Mouse (Mus musculus) hindbrain, embryonic 14.5 days (tissue): ENCODE data around the gene Srrt. TPM values are rescaled to one million over a fixed set of nuclear protein-coding genes. Genes with fewer than 3 reads are reported as not detected.

Experiments
- ATAC-seq: fragments of 200-750 bp; cut with Nextera tagmentation; 2 replicates; pipeline ENCODE4 v1.8.0; 2017; ENCODE audit warnings: moderate number of reproducible peaks, mild to moderate bottlenecking, moderate TSS enrichment, moderate library complexity; ENCODE audit not compliant: low FRiP score
- DNase-seq: peaks from one replicate; pipeline ENCODE4 v3.0.0-alpha.2; 2015; ENCODE audit warnings: low spot score
- H3K27ac ChIP-seq: fragments of 300-500 bp; sonication (generic); 2 replicates; pipeline ENCODE4 v1.5.1; 2014; ENCODE audit warnings: mild to moderate bottlenecking, moderate library complexity
- H3K27me3 ChIP-seq: fragments of 300-500 bp; sonication (generic); 2 replicates; pipeline ENCODE4 v1.6.1; 2014; ENCODE audit warnings: mild to moderate bottlenecking, low read length, mixed read lengths; ENCODE audit not compliant: control insufficient read depth, insufficient read depth
- H3K36me3 ChIP-seq: fragments of 300-500 bp; sonication (generic); replicated peaks from 2 replicates; pipeline ENCODE4 v1.6.1; 2014; ENCODE audit not compliant: control insufficient read depth, insufficient read depth
- H3K4me1 ChIP-seq: fragments of 300-500 bp; sonication (generic); replicated peaks from 2 replicates; pipeline ENCODE4 v1.6.1; 2014; ENCODE audit warnings: antibody characterized with exemption, low read length, mixed read lengths; ENCODE audit not compliant: control insufficient read depth, insufficient read depth
- H3K4me2 ChIP-seq: fragments of 300-500 bp; sonication (generic); replicated peaks from 2 replicates; pipeline ENCODE4 v1.6.1; 2014; ENCODE audit warnings: mild to moderate bottlenecking, moderate library complexity
- H3K4me3 ChIP-seq: fragments of 300-500 bp; sonication (generic); replicated peaks from 2 replicates; pipeline ENCODE4 v1.5.1; 2014; ENCODE audit warnings: mild to moderate bottlenecking, low read length
- H3K9ac ChIP-seq: fragments of 300-500 bp; sonication (generic); 2 replicates; pipeline ENCODE4 v1.6.1; 2014
- H3K9me3 ChIP-seq: fragments of 300-500 bp; sonication (generic); 2 replicates; pipeline ENCODE4 v1.6.1; 2016; ENCODE audit warnings: low read length; ENCODE audit not compliant: control insufficient read depth
- WGBS: fragments of 180-500 bp; shearing (Covaris S2); extraction: QIAGEN DNeasy Blood & Tissue Kit; methylation state at CpG from one replicate; pipeline ENCODE4 v1.1.7; 2014; 5-methylcytosine and 5-hydroxymethylcytosine counted together
- polyA plus RNA-seq: library from polyadenylated mRNA; unstranded; fragments of >200 nt; fragmentation: Nextera tagmentation; extraction: Ambion mirVana; gene quantifications from 2 replicates; pipeline ENCODE4 v1.2.1, GENCODE M21; 2014

Srrt gene
- 75.0 and 81.0 TPM in 2 replicates for polyA plus RNA-seq

DNA sequence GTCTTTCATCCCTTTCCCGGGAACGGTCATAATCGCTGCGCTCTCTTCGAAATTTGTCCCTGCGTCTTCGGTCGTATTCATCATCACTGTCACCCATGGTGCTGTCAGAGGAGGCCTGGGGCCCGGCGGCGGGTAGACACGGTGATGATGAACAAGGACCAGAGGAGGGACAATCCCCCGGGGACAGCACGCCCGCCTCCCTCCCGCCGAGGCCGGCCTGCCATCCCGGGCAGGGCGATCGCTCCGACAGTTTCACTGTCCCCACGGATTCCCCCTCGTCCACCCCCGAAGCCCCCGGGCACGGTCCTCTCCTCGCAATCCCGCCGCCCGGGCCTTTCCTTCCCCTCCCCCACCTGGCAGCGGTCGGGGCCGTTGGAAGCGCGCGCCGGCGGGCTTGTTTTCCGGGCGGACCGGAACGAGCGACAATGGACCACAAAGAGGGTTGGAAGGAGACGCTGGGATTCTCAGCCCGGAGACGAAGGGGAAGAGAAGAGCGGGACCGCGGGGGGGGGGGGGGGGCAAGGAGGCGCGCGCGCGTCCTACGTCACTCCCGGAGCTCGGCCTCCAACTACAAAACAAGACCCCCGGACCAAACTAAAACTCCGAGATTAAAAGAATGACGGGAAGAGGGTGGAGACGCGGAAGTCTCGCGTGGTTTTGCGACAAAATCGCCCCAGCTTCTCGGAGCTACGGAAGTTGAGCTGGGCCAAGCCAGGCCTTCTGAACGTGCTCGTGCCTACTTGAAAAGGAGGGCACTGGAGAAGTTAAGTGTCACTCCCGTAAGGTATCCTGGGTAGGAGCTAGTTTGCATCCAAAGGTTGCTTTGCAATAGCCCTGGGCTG is at the start of gene Srrt:
Gene Srrt, minus strand, starts transcription at position 604 of the 842 bp plus-strand sequence.
- Histone ChIP-seq H3K4me1 (peaks cover 31% of the 10 kb centered on the region), H3K4me2 (peak within 1 kb of the TSS; percentile 76), H3K27ac (peak within 1 kb of the TSS; percentile 95), H3K9me3 (no peaks in the 10 kb centered on the region), H3K9ac (peak within 1 kb of the TSS; percentile 96), H3K4me3 (peak within 1 kb of the TSS; percentile 76), H3K36me3 (peaks cover 49% of the 10 kb centered on the region), H3K27me3 (no peaks in the 10 kb centered on the region)
- under 1% methylated on average over 65 of the region's 72 CpGs for WGBS
- peak; percentile 87 for ATAC-seq
- peak; percentile 95 for DNase-seq

DNA sequence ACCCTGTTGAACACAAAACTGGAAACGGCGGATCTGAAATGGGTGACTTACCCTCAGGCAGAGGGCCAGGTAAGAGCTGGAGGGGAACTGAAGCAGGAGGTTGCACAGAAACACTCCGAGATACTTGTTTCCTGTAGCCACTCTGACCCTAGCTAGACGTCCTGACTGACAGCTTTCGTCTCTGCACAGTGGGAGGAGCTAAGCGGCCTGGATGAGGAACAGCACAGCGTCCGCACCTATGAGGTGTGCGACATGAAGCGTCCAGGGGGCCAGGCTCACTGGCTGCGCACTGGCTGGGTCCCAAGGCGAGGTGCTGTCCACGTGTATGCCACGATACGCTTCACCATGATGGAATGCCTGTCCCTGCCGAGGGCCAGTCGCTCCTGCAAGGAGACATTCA is 46.6 kb upstream of the Srrt start:
- Histone ChIP-seq H3K4me2 (no peak overlapping the region), H3K9me3 (no peaks in the 10 kb centered on the region), H3K27me3 (peaks cover 17% of the 10 kb centered on the region), H3K36me3 (peaks cover 6% of the 10 kb centered on the region), H3K27ac (no peak overlapping the region), H3K4me3 (no peak overlapping the region), H3K4me1 (peaks cover 9% of the 10 kb centered on the region; the same call in 1 of the 2 replicates), H3K9ac (no peak overlapping the region)
- 93% methylated on average over 17 of the region's 17 CpGs for WGBS
- ATAC-seq (no peak), DNase-seq (no peak)

DNA sequence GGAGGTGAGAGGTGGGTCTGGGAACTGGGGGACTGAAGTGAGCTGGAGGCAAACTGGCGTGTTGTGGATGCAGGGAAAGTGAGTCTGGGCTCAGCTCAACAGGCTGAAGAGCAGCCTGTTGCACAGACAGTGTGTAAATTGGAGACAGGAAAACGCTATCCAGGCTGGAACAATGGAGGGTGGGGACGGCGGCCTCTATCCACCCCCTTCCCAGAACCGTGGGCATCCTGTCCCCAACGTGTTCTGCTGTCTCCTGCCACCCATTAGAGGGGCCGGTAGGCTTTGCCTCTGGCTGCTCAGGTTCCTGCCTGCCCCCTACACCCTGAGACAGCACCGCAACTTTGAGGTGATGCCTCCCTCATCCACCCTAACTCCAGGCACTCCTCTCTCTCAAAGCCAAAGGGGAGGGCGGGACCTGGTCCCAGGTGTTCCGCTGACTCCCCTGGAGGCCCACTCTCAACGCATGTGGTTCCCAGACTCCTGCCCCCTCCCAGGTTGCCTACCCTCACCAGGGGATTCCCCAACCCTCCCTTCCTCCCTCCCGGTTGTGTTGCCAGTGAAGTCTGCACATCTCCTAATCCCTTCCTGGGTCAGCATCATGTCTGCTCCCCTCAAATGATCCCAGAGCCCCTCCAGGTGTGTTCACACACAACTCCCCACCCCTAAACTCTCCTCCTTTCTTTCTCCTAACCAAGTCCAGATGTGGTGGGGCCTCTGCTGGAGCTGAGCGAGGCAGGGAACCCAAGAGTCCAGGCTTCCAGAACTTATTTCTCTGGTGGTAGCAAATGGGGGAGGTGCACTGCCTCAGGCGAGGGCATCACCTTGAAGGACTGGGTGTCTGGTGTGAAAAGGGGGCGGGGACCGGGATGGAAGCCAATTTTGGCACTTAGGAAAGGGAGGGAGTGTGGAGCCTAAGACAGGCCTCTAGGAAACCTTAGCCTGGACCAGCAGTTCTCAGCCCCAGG is 44.8 kb upstream of the Srrt start:
- H3K9ac ChIP-seq: peak overlapping the region; percentile 29; the same call in 1 of the 2 replicates
- DNase-seq: no peak
- WGBS: 20% methylated on average over 16 of the region's 16 CpGs
- peak overlapping the region; percentile 95 for H3K4me2 ChIP-seq
- peaks cover 19% of the 10 kb centered on the region for H3K27me3 ChIP-seq
- peak overlapping the region; percentile 61 for H3K4me3 ChIP-seq
- peaks cover 6% of the 10 kb centered on the region for H3K36me3 ChIP-seq
- H3K4me1 ChIP-seq: peaks cover 19% of the 10 kb centered on the region
- ATAC-seq: no peak
- no peaks in the 10 kb centered on the region for H3K9me3 ChIP-seq
- H3K27ac ChIP-seq: no peak overlapping the region

DNA sequence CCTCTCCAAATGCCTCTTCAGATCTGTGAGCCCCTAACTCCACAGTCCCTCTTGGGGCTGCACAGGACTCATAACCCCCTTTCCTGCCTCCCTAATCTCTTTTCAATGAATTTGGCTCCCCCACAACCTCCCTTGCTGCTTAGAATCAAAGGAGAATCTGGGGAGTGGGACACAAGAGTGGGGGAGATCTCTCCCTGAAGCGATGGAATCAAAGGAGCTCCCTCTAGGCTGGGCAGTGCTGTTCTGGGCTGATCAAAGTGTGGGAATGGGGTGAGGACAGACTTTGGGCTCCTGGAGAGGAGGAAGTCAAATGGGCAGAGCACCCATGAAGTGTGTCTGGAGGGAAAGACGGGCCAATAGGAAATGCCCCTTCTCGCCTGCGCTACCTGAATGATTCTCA is 43.9 kb upstream of the Srrt start:
- ATAC-seq (no peak), DNase-seq (no peak)
- H3K27me3 ChIP-seq: peaks cover 19% of the 10 kb centered on the region
- peak overlapping the region; percentile 61 for H3K4me3 ChIP-seq
- no peaks in the 10 kb centered on the region for H3K9me3 ChIP-seq
- H3K36me3 ChIP-seq: peaks cover 6% of the 10 kb centered on the region
- peak overlapping the region; percentile 95 for H3K4me2 ChIP-seq
- H3K9ac ChIP-seq: peak overlapping the region; percentile 69
- H3K4me1 ChIP-seq: peaks cover 19% of the 10 kb centered on the region
- 10% methylated on average over 4 of the region's 4 CpGs for WGBS
- no peak overlapping the region for H3K27ac ChIP-seq

DNA sequence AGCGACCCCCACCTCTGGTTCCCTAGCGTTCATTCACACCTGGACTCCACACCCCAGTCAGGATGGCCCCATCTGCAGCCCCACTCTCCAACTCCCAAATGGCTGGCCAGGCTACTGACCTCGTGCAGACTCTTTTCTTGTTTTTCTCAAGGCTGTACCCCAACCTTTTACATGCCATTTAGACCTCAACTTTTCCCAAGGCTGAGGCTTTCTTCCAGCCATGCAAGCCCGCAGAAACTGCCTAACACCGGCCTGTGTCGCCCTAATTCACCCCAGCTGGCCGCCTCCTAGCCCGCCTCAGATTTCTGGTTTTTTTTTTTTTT is 43.5 kb upstream of the Srrt start:
- 0 out of 2 replicates have a peak overlapping the region, but pooled peaks have one; percentile 43 for H3K27ac ChIP-seq
- H3K36me3 ChIP-seq: peaks cover 4% of the 10 kb centered on the region
- peak overlapping the region; percentile 69 for H3K9ac ChIP-seq
- peak overlapping the region; percentile 95 for H3K4me2 ChIP-seq
- H3K4me1 ChIP-seq: peaks cover 19% of the 10 kb centered on the region
- no peak for ATAC-seq
- peaks cover 19% of the 10 kb centered on the region for H3K27me3 ChIP-seq
- H3K9me3 ChIP-seq: no peaks in the 10 kb centered on the region
- peak overlapping the region; percentile 61 for H3K4me3 ChIP-seq
- no peak for DNase-seq
- under 1% methylated on average over 8 of the region's 8 CpGs for whole genome bisulfite sequencing

DNA sequence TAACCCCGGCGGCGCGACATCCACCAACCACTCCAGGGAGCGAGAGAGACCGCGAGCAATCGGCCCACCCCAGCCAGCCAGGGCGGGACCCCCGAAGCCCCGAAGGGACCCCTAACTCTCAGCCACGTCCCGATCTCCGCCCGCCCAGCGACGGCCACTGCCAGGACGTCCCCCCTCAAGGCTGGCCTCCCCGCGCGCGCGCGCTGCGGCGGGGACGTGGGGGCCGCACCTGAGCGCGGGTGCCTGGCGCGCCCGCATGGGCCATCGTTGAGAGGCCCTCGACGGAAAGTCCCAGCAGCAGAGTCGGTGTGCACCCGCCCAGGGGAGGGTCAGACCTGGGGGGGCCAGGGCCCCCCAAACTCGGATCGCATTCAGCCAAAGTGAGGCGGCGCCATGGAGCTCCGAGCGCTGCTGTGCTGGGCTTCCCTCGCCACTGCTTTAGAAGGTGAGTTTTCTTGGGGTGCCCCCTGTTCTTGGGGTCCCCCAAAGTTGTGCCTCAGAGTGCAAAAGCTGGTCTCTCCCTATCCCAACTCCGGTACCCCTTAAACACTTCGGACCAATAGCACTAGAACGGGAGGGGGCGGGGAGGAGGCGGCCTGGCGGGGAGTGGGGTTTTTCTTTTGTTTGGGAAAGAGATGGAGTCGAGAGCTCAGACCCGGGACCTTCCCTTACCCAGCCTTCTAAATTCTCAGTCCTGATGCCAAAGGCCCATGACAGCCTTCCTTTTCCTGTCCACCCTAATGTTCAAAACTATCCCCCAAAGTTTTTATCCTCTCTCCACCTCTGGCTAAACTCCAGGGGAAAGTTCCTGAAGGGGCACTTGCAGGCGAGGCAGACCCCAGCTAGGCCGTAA is 43.0 kb upstream of the Srrt start:
- Histone ChIP-seq H3K27ac (peak overlapping the region; percentile 47; the same call in 1 of the 2 replicates), H3K4me2 (peak overlapping the region; percentile 95), H3K9me3 (no peaks in the 10 kb centered on the region), H3K9ac (peak overlapping the region; percentile 69), H3K27me3 (peaks cover 19% of the 10 kb centered on the region), H3K4me1 (peaks cover 19% of the 10 kb centered on the region), H3K36me3 (no peaks in the 10 kb centered on the region; the same call in none of the 2 replicates), H3K4me3 (peak overlapping the region; percentile 61)
- ATAC-seq: peak; percentile 69; the same call in 1 of the 2 replicates
- DNase-seq: peak; percentile 28
- WGBS: under 1% methylated on average over 55 of the region's 55 CpGs

DNA sequence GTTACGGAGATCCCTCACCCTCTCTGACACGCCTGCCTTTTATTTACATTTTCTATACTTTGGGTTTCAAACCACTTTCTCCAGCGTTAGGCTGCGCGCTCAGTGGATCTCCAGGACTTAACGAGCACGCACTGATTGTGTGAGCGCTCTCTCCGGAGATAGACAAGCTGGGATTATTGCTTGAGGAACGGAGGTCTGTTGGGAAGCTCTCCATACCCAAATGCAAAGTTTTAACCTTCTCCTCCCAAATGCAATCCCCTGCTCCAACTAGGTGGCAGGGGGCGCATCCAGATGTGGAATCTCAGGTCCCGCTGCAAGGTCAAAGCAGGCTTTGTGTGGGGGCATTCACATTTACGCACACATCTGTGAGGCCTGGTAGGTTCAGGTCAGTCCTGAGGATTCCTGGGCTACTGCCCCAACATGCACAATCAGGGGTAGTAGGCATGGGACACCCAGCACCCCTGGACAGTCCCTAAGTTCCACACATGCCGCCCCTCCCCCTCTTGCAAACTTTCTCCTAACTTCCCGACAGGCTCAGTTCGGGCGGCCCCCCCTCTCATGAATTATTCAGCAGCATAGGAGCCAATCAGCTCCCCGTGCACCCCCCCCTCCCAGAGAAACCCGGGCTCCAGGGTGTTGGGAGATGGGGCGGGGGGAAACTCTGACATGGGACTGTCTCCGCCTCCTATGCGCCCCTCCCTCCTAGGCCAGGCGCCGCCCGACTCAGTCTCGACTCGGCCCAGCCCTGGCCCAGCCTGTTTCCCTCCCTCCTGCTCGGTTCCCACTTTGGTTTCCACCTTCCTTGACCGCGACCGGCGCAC is 42.1 kb upstream of the Srrt start, which contains the start of gene Ephb4:
Gene Ephb4, plus strand, starts transcription at position 726 of the 821 bp plus-strand sequence.
- Histone ChIP-seq H3K9ac (peak within 1 kb of the TSS; percentile 69), H3K9me3 (no peaks in the 10 kb centered on the region), H3K27ac (peak within 1 kb of the TSS; percentile 53), H3K4me2 (peak within 1 kb of the TSS; percentile 95), H3K4me1 (peaks cover 19% of the 10 kb centered on the region), H3K4me3 (peak within 1 kb of the TSS; percentile 61), H3K36me3 (no peaks in the 10 kb centered on the region; the same call in 1 of the 2 replicates), H3K27me3 (peaks cover 19% of the 10 kb centered on the region)
- whole genome bisulfite sequencing: 1% methylated on average over 27 of the region's 32 CpGs
- DNase-seq: peak; percentile 68
- peak; percentile 91 for ATAC-seq
